Mouse (Mus musculus) neural tube, embryonic 12.5 days (tissue): ENCODE results near the gene Ube4b. TPM values are rescaled to one million over a fixed set of nuclear protein-coding genes. Genes with fewer than 3 reads are reported as not detected.

Source experiments
- ATAC-seq: fragments of 200-750 bp; cut with Nextera tagmentation; 2 replicates; pipeline ENCODE4 v1.8.0; 2017; ENCODE audit warnings: low read depth, mild to moderate bottlenecking, moderate TSS enrichment, moderate library complexity; ENCODE audit not compliant: low FRiP score
- H3K27ac ChIP-seq: fragments of 300-500 bp; sonication (generic); 2 replicates; pipeline ENCODE4 v1.5.1; 2016
- H3K27me3 ChIP-seq: fragments of 300-500 bp; sonication (generic); replicated peaks from 2 replicates; pipeline ENCODE4 v1.6.1; 2016; ENCODE audit warnings: mild to moderate bottlenecking
- H3K36me3 ChIP-seq: fragments of 300-500 bp; sonication (generic); 2 replicates; pipeline ENCODE4 v1.6.1; 2016; ENCODE audit warnings: mild to moderate bottlenecking
- H3K4me1 ChIP-seq: fragments of 300-500 bp; sonication (generic); 2 replicates; pipeline ENCODE4 v1.6.1; 2016
- H3K4me2 ChIP-seq: fragments of 300-500 bp; sonication (generic); replicated peaks from 2 replicates; pipeline ENCODE4 v1.6.1; 2016; ENCODE audit warnings: mild to moderate bottlenecking
- H3K4me3 ChIP-seq: fragments of 300-500 bp; sonication (generic); 2 replicates; pipeline ENCODE4 v1.5.1; 2016
- H3K9ac ChIP-seq: fragments of 300-500 bp; sonication (generic); 2 replicates; pipeline ENCODE4 v1.6.1; 2016; ENCODE audit warnings: mild to moderate bottlenecking
- H3K9me3 ChIP-seq: fragments of 300-500 bp; sonication (generic); 2 replicates; pipeline ENCODE4 v1.6.1; 2016; ENCODE audit warnings: mild to moderate bottlenecking
- WGBS: fragments of 180-500 bp; shearing (Covaris S2); methylation state at CpG from one replicate; pipeline ENCODE4 v1.1.7; 2016; 5-methylcytosine and 5-hydroxymethylcytosine counted together
- polyA plus RNA-seq: library from polyadenylated mRNA; unstranded; fragments of >200 nt; fragmentation: Nextera tagmentation; extraction: Ambion mirVana; gene quantifications from 2 replicates; pipeline ENCODE4 v1.2.1, GENCODE M21; 2016

Ube4b gene
- polyA plus RNA-seq, 1 experiment from 2014 or later: 77.5 TPM

DNA sequence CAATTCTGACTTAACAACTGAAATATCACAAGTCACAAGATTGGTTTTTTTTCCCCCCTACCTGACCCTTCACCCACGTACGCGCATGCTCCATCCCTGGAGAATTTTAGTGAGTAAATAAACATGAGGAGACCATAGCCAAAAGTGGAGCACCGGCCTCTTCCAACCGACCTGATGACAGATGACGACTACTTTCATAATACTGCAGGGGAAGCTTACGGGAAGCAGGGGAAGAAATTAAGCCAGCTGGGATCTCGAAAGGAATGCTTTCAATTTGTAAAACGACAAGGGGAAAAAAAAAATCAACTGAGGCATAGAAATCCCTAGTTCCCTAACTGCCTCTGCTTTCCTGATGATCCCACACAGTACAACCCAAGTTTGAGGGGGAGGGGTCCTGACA is 1.8 kb downstream of the Ube4b start:
- WGBS: 2% methylated on average over 9 of the region's 9 CpGs
- Histone ChIP-seq H3K27ac (no peak overlapping the region), H3K4me1 (peaks cover 18% of the 10 kb centered on the region)

DNA sequence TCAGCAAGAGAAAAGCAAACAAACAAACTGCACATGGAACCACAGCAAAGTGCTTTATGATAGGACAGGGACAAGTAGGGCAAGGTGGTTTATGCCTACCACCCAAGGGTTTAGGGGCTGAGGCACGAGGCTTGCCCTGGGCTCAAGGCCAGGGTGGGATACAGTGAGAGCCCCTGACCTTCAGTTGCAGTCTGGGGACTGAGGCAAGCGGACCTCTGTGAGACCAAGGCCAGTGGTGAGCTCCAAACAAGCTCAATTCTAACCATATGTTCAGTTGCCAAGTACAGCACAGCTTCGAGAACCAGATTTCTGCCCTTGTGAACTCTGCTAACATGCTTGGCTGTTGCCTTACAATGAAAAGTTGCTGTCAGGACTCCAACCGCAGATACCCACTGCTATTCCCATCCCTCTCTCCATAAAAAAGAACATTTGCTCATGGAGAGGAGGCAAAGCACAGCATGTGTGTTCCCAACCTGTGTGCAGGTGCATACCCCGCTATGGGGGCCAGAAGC is 8.6 kb downstream of the Ube4b start:
- Histone ChIP-seq H3K27ac (no peak overlapping the region), H3K4me1 (peaks cover 47% of the 10 kb centered on the region), H3K27me3 (no peaks in the 10 kb centered on the region), H3K36me3 (no peaks in the 10 kb centered on the region), H3K4me3 (no peak overlapping the region), H3K9ac (no peak overlapping the region), H3K9me3 (no peaks in the 10 kb centered on the region), H3K4me2 (no peak overlapping the region)
- ATAC-seq: no peak
- WGBS: 84% methylated on average over 5 of the region's 5 CpGs

More for the DNA sequence above, 1.8 kb downstream of the Ube4b start:
- Histone ChIP-seq H3K27me3 (no peaks in the 10 kb centered on the region), H3K9ac (peak overlapping the region; percentile 84), H3K9me3 (no peaks in the 10 kb centered on the region), H3K4me3 (peak overlapping the region; percentile 85), H3K4me2 (peak overlapping the region; percentile 76), H3K36me3 (no peaks in the 10 kb centered on the region)
- ATAC-seq: no peak

DNA sequence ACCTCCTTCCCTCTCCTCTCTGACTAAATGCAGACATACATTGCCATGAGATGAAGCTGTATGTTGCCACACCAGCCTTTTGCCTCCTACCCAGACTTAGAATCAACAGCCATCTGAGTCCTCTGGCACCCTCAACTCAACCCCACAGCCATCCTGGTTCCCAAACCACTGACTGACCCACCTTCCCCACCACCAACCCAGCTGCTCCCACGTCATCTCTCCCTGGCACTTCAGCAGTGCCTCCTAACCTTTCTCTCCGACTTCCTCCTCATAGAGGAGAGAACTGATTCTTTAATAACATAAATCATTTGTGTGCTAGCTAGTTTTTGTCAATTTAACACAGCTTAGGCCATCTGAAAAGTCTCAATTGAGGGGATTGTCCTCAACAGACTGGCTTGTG is 9.6 kb downstream of the Ube4b start:
- Histone ChIP-seq H3K27ac (no peak overlapping the region), H3K4me1 (peaks cover 46% of the 10 kb centered on the region), H3K9ac (no peak overlapping the region), H3K4me3 (no peak overlapping the region), H3K36me3 (no peaks in the 10 kb centered on the region), H3K27me3 (no peaks in the 10 kb centered on the region), H3K9me3 (no peaks in the 10 kb centered on the region), H3K4me2 (no peak overlapping the region)
- 71% methylated on average over 2 of the region's 2 CpGs for WGBS
- ATAC-seq: no peak

DNA sequence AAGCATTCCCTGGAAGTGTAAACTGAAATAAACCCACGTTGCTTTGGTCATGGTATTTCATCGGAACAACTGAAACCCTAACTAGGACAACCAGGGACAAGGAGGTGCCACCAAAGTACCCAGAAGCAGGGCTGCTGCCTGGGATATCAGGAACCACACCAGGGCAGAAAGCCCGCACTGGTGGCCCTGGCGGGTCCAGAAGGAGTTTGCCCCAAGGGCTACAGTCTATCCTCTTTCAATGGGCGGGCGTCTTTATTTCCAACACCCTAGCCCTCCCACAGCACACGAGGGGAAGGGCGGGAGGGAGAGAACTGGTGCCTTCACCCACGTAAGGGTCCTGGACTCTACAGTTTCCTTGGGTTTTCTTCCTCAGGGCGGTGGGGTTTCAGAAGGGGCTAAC is 10.1 kb downstream of the Ube4b start:
- no peak overlapping the region for H3K9ac ChIP-seq
- H3K27ac ChIP-seq: 0 out of 2 replicates have a peak overlapping the region, but pooled peaks have one; percentile 10
- 59% methylated on average over 10 of the region's 10 CpGs for WGBS
- H3K36me3 ChIP-seq: no peaks in the 10 kb centered on the region
- H3K9me3 ChIP-seq: no peaks in the 10 kb centered on the region
- peaks cover 41% of the 10 kb centered on the region for H3K4me1 ChIP-seq
- no peaks in the 10 kb centered on the region for H3K27me3 ChIP-seq
- H3K4me3 ChIP-seq: no peak overlapping the region
- no peak overlapping the region for H3K4me2 ChIP-seq
- no peak for ATAC-seq

DNA sequence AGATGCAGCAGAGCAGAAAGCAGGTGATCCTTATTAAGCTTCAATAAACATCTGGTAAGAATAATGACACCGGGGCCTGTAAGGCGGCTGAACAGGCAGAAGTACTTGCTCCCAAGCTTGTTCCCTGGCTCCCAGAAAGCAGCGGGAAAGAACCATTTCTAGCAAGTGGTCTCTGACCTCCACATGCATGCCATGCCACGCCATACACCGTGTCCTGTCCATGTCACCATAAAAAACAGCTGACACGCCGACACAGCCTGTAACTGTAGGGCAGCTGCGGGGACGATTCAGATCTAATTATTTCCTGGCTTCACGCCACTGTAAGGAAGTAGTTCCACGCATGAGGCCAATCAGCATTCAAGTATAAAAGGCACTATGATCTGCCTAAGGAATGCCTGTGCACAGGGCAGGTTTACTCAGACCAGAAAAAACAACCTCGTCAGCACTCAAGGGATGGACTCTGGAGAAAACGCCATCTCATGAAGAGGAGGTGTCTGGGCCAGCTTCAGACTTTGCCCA is 10.8 kb downstream of the Ube4b start:
- WGBS: 52% methylated on average over 13 of the region's 13 CpGs
- no peak overlapping the region for H3K4me3 ChIP-seq
- H3K27me3 ChIP-seq: no peaks in the 10 kb centered on the region
- no peaks in the 10 kb centered on the region for H3K36me3 ChIP-seq
- H3K27ac ChIP-seq: 0 out of 2 replicates have a peak overlapping the region, but pooled peaks have one; percentile 10
- H3K9ac ChIP-seq: no peak overlapping the region
- no peaks in the 10 kb centered on the region for H3K9me3 ChIP-seq
- ATAC-seq: no peak
- peaks cover 35% of the 10 kb centered on the region for H3K4me1 ChIP-seq
- no peak overlapping the region for H3K4me2 ChIP-seq

DNA sequence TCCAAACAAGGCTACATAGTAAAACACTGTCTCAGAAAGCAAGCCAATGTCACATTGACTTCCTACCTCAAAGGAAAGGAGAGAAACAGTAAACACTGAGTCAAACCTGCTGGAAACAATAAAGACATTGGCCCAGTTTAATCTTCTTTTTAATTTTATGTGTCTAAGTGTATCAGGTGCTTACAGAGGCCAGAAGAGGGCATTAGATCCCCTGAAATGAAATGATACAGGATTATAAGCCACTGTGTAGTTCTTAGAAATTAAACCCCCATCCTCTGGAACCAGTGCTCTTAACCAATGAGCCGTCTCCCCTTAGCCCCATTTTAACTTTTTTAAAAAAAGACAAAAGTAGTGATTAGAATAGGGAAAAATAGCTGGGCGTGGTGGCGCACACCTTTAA is 12.3 kb downstream of the Ube4b start:
- Histone ChIP-seq H3K27ac (no peak overlapping the region), H3K4me2 (no peak overlapping the region), H3K4me1 (peaks cover 35% of the 10 kb centered on the region), H3K9ac (no peak overlapping the region), H3K9me3 (no peaks in the 10 kb centered on the region), H3K4me3 (no peak overlapping the region), H3K36me3 (peaks cover 3% of the 10 kb centered on the region; the same call in 1 of the 2 replicates), H3K27me3 (no peaks in the 10 kb centered on the region)
- ATAC-seq: no peak
- WGBS: 96% methylated on average over 3 of the region's 3 CpGs

DNA sequence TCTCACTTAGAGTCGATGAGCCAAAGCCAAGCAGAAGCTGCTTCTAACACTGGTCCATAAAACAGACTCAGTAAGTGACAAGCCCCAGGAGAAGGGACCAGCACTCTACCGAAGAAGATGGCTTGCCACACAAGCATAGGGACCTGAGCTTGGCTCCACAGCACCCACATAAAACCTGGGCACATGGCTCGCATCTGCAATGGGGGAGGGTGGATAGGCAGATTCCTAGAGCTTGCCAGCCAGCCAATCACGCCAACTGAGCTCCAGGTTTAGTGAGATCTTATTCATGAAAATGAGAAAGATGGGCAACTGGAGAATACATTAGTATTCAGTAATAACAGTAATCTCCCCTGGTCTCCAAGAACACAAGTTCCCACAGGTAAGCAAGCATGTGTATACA is 16.8 kb downstream of the Ube4b start:
- WGBS: 95% methylated on average over 4 of the region's 4 CpGs
- Histone ChIP-seq H3K9ac (no peak overlapping the region), H3K36me3 (peaks cover 3% of the 10 kb centered on the region; the same call in 1 of the 2 replicates), H3K9me3 (no peaks in the 10 kb centered on the region), H3K4me3 (no peak overlapping the region), H3K27me3 (no peaks in the 10 kb centered on the region), H3K4me2 (no peak overlapping the region), H3K27ac (no peak overlapping the region), H3K4me1 (peaks cover 8% of the 10 kb centered on the region; the same call in 1 of the 2 replicates)
- no peak for ATAC-seq

DNA sequence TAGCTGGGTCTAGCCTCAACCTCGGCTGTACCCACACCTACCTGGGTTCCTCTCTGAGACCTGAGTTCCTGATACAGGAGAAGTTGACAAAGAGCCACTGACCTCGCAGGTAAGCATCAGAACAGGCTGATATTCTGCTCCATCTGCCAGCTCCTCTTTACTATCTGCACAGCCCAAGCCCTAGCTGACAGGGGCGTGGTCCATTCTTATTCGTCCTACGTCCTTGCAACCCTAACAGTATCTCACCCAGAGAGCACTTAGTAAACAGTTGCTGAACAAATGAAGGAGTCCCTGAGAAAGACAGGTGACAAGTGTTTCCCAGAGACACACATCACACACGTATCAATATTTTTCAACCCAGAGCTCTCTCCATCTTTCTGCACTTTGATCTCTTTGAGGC is 18.2 kb downstream of the Ube4b start:
- no peaks in the 10 kb centered on the region for H3K27me3 ChIP-seq
- H3K9me3 ChIP-seq: no peaks in the 10 kb centered on the region
- ATAC-seq: no peak
- no peak overlapping the region for H3K27ac ChIP-seq
- no peak overlapping the region for H3K4me3 ChIP-seq
- peaks cover 3% of the 10 kb centered on the region; the same call in 1 of the 2 replicates for H3K36me3 ChIP-seq
- H3K4me2 ChIP-seq: no peak overlapping the region
- 90% methylated on average over 6 of the region's 6 CpGs for WGBS
- H3K4me1 ChIP-seq: peaks cover 17% of the 10 kb centered on the region
- no peak overlapping the region for H3K9ac ChIP-seq

DNA sequence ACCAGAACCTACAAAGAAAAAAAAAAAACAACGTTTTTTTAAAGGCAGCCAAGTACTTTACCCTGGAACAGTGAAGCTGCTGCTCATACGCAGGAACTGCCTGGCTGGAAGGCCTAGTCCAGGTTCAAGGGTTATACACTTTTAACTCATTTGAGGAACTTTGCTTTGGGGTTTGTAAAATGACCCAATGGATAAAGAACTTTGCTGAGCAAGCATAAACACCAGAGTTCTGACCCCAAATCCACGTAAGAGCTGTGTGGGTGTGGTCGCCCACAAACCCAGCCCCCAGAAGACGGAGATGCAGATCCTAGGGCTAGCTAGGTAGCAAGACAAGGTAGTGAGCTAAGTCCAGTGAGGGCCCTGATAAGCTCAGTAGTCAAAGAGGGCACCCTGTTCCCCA is 19.1 kb downstream of the Ube4b start:
- no peak overlapping the region for H3K4me2 ChIP-seq
- no peaks in the 10 kb centered on the region for H3K9me3 ChIP-seq
- no peak for ATAC-seq
- H3K27me3 ChIP-seq: no peaks in the 10 kb centered on the region
- peaks cover 20% of the 10 kb centered on the region for H3K4me1 ChIP-seq
- H3K9ac ChIP-seq: no peak overlapping the region
- no peak overlapping the region for H3K4me3 ChIP-seq
- H3K27ac ChIP-seq: no peak overlapping the region
- peaks cover 3% of the 10 kb centered on the region; the same call in 1 of the 2 replicates for H3K36me3 ChIP-seq
- 86% methylated on average over 5 of the region's 5 CpGs for WGBS

DNA sequence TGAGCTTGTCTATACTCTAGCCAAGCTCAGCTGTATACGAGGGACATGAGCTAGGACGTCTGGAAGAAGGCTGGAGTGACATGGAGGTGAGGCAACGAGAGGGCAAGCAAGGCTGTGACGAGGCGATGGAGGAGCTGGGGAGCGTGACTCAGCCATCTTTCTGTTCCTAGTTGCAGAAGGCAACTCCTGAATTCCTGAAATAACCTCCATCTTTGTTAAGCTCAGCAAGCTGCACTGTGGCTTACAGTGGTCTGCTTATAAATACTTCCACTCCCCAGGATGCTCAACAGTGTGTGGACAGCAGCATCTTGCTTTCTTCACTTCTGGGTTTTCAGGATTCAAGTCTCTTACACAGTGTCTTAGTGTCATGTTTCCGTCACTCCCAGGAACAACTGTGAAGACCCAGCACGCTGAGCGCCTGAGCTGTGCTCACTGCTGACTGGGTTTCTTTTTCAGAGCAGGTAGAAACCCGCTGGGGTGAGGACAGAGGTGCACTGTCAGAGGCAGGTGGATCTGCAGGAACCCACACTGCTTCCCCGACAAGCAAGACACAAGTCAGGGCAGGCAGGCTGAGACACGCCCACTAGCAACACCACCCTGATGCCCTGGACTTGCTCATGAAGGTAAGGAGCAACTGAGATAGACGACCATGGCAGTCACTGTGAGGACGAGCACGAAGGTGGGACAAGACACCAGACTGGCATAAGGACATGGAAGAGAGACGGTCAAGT is 20.7 kb downstream of the Ube4b start:
- no peaks in the 10 kb centered on the region for H3K9me3 ChIP-seq
- H3K9ac ChIP-seq: no peak overlapping the region
- peaks cover 3% of the 10 kb centered on the region; the same call in 1 of the 2 replicates for H3K36me3 ChIP-seq
- H3K27me3 ChIP-seq: no peaks in the 10 kb centered on the region
- peaks cover 20% of the 10 kb centered on the region for H3K4me1 ChIP-seq
- no peak overlapping the region for H3K4me3 ChIP-seq
- WGBS: 79% methylated on average over 16 of the region's 16 CpGs
- no peak for ATAC-seq
- H3K4me2 ChIP-seq: no peak overlapping the region
- H3K27ac ChIP-seq: no peak overlapping the region

DNA sequence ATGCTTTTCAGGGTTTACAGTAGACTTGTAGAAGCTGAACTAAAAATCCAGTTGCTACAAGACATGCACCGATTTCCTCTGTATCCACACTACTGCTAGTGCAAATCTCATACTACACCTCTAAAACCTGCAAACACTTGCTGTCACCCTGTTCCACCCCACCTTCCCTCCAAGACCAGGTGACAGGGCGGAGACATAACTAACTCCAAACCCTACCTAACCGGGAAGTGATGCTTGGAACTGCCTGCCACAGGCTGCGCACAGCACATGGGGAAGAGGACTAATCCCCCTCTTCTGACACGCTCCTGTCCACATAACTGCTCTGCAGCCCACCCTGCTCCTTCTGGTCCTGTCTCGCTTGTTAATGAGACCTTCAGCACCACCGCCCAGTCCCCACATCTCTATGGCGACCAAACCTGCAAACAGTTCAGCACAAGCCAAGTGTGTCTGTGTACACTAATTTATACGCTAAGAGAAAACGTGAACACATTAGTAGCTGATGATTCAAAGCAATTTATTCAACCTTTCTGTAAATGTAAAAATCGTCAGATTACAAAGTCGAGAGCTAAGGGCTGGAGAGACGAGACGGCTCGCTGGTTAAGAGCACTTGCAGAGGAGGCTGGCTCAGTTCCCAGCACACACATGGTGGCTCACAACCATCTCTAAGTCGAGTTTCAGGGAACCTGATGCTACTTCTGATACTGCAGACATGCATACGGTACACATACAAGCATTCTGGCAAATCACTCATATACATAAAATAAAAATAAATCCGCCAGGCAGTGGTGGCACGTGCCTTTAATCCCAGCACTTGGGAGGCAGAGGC is 21.7 kb downstream of the Ube4b start:
- H3K27me3 ChIP-seq: no peaks in the 10 kb centered on the region
- H3K9ac ChIP-seq: no peak overlapping the region
- ATAC-seq: no peak
- no peak overlapping the region for H3K27ac ChIP-seq
- no peak overlapping the region for H3K4me3 ChIP-seq
- WGBS: 66% methylated on average over 19 of the region's 19 CpGs
- H3K9me3 ChIP-seq: no peaks in the 10 kb centered on the region
- H3K36me3 ChIP-seq: no peaks in the 10 kb centered on the region
- no peak overlapping the region for H3K4me2 ChIP-seq
- peaks cover 20% of the 10 kb centered on the region for H3K4me1 ChIP-seq

DNA sequence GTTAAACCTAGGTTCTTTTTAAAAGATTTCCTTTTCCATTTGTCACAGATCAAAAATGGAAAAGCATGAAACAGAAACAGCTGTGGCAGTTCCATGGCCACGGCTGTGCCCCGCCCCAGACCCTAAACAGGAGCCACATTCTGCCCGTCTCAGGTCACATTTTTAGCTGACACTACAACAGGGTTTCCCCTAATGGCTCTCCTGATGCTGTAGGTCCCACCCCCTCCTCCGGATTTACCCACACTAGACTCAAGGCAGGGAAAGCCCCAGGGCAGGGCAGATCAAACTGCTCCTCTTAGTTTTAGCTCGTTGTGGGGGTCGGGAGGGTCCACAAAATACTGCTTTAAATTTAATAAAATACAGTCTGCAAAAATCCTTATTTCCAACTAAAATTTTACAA is 23.5 kb downstream of the Ube4b start:
- 24% methylated on average over 6 of the region's 6 CpGs for WGBS
- no peak for ATAC-seq
- H3K27me3 ChIP-seq: no peaks in the 10 kb centered on the region
- no peak overlapping the region for H3K4me2 ChIP-seq
- no peak overlapping the region for H3K4me3 ChIP-seq
- peaks cover 8% of the 10 kb centered on the region for H3K36me3 ChIP-seq
- peaks cover 20% of the 10 kb centered on the region for H3K4me1 ChIP-seq
- H3K9ac ChIP-seq: no peak overlapping the region
- H3K9me3 ChIP-seq: no peaks in the 10 kb centered on the region
- no peak overlapping the region for H3K27ac ChIP-seq
